Mouse (Mus musculus): ENCODE measurements around the gene Tex9. TPM values are rescaled to one million over a fixed set of nuclear protein-coding genes. Genes with fewer than 3 reads are reported as not detected.
A peak's percentile ranks its signal among the peaks of the same experiment; 100 is the strongest.
"Not testable (repeated sequence)": the region's sequence is repeated elsewhere in the genome, so short reads cannot be mapped to it uniquely, and the experiment has no call there.

The Tex9 gene
- total RNA-seq, 4 experiments from 2014 or later: 6.8 to 13.8 (median 10.4) TPM

DNA sequence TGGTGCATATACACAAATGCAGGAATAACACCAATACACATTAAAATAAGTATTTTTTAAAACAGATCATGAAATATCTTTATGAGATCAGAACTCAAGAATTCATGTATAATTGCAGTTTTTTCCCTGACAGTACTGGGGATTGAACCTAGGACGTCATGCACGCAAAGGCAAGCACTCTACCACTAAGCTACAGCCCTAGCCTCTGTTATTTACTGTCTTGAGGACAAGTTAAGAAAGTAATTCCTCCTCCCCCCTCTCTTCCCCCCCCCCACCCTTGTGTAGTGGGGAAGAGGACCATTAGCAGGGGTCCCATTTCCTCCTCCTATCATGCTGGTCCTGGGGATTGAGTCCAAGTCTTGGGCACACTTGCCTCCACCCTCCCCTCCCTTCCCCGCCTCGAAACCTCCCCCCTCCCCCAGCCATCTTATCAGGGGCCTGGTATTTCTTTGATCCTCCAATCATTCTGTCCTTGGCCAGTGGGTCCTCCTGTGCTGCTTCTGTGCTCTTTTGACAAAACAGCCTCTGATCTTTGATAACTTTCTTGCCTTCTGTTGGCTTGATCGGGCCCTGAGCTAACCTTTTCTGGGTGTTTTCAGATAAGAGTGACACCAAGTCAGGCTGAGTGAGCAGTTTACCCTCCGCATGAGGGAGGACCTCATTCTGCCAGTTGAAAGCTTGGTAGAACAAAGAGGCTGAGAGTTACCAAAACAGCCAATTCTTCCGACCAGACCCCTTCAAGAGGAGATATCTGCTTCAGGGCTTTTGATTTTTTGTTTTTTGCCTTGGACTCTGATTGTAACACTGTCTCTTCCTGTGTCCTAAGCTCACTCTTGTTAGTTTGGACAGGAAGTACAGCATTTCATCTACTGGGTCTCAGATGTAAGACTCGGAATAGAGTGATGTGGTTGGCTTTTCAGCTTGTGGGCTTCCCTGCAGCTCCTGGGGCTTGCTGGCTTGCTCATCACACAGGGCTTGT is 50.8 kb downstream of the Tex9 start:
- no peak for DNase-seq (ENCODE audit: low spot score in 2 of 2)

DNA sequence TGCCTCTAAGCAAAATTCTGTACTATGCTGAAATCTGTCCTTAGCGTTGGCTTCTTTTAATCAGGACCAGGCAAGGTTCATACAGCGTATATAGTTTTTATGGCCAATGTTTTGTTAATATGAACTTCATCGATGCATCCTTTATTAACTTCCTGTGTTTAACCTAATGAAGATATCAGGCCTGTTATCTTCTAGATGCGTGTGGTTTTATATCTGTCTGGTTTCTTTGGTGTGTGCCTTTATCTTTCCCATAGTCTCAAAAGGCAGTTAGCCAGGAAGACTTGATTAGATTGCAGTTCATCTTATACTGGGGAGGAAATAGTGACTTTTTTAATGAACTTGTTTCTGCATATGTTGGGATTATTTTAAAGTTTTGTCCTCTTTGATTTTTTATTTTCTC is 51.7 kb downstream of the Tex9 start:
- DNase-seq (ENCODE audit: low spot score in 2 of 2): no peak

DNA sequence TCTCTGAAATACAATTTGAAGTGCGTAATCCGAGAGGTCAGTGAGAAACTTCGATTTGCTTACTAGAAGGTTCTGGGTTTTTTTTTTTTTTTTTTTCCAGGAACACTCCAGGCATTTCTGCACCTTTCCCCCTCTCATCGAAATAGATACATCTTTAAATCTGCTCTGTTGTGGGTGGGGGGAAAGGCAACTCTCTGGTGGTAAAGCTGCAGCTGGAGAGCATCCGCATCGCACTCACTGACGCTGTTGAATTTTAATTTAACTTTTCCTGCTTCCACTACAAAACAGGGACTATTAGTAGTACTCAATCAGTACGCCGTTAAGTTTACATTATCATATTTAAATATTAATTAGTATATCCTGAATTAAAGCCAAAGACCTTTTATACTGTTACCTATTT is 53.3 kb downstream of the Tex9 start:
- DNase-seq (ENCODE audit: low spot score in 2 of 2): no peak

DNA sequence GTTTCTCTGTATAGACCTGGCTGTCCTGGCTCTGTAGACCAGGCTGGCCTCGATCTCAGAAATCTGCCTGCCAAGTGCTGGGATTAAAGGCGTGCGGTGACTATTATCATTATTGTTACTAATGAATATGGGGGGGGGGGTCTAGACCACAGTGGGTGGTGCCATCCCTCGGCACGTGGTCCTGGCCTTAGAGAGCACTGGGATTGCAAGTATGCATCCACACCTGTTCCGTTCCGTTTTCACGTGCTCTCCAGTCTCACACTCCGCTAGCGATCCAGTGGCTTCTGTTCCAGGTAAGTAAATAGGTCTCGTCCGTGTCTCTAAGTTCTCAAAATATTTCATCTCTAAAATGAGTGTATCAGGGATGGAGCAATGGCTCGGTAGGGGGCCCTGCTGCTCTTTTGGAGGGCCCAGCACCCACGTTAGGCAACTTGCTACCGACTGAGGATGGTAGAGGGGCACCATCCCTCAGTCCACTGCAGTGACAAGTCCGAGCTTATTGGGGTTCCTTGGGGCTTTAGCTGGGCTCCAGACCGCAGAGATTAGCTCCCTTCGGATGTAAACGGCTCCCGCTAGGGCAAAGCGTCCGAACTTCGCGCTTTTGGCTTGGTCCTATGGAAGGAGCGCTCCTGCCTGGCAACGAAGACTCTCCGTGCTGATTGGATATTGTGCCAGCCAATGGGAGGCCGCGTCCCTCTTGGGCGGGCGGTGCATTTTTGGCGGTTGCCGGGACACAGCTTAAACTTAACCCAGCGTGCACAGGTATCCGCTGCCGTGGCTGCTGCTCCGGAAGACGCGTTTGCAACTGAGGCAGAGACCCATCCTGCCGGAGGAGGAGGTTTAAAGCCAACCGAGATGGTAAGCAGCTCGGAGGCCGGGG is 54.0 kb downstream of the Tex9 start, which contains the start of gene Mns1:
Gene Mns1, plus strand, starts transcription at position 190 of the 880 bp plus-strand sequence.
- DNase-seq (ENCODE audit: low spot score in 2 of 2): peak; percentile 86 to 91

DNA sequence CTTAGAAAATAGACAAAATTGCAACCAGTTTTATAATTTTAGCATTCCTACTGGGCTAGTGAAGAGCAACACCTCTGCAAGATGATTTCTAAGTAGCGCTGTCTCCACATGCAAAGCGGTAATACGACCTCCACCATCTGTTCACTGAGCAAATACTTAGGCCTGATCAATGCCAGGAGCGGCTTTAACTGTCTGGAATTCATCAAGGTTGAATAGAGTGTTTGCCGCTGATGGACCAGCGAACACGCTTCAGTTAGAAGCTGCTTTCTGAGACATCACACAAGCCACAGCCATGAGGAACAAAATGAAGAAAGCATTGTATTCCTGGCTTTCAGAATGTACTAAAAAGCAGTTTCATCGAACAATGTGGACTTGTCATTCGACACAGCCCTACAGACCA is 57.1 kb downstream of the Tex9 start:
- DNase-seq (ENCODE audit: low spot score in 2 of 2): no peak

DNA sequence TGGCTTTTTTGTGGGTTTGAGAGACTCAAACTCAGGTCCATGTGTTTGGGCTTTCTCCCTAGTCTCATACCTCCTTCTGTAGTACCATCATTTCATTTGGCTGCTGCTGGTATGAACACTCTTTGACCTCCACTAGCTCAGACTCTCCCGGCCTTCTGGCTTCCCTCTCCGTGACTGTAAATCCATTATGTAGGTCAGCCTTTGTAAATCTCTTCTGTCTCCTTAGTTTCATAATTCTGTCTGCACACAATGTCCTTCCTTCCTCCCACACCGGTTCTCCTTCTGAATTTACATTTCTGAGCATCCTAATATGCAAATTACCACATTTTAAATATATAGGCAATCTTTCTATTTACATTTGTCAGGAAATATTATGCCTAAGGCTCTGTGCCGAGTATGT is 64.2 kb downstream of the Tex9 start:
- no peak for DNase-seq (ENCODE audit: low spot score in 2 of 2)

DNA sequence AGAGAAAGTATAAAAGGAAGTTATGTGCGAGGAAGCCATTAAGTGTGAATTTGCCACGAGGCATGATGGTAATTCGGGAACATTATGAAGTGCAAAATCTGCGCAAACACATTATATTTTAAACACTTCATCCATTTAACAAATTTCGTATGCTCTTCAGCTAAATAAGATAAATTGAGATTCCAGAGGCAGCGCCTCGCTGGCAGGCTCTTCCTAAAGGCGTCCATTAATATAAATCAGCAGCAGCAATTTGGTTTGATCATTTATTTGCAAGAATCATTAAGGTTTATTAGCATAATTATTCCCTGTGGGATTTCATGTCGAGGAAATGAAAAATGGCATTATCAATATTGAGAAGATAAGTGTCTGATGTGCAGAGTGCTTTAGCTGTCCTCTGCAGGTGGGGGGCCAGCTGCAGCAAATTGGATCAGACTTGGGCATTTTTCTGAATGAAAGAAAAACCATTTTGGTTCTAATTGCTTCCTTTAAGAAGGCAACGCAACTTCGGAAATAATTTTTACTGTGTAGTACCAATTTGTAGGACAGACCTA is 66.6 kb downstream of the Tex9 start:
- no peak for DNase-seq (ENCODE audit: low spot score in 2 of 2)

DNA sequence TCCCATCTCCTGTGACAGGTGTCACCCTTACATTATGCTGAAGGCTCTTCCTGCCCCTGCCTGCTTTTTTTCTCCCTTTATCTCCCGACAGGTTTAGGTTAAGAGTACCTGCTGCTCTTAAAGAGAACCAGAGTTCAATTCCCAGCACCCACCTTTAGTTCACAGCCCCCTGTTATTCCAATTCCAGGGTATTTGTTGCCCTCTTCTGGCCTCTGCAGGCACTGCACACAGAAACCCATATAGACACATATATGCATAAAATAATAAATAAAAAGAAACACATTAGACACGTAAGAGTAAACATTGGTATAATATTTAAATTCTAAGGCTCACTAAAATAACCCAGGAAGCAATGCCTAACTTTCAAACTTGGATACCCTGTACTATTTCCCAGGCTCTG is 69.3 kb downstream of the Tex9 start:
- no peak for DNase-seq (ENCODE audit: low spot score in 2 of 2)

DNA sequence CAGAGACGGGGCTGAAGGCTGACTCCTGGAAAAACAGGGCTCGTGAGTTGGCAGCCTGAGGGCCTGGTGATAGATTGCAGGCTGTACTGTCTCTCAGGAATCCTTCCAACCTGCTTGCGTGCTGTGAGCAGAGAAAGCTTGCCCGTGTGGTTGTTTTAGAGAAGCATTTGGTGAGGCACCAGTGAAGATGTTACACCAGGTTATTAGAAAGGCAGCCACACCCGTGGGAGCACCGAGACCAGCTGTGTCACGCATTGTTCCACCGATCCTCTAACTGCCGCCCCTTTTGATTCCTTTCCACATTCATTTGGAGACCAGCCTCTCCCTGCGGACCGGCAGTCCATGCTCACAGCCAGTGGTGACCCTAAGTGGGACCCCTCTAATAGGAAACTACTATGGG is 69.7 kb downstream of the Tex9 start:
- no peak for DNase-seq (ENCODE audit: low spot score in 2 of 2)

DNA sequence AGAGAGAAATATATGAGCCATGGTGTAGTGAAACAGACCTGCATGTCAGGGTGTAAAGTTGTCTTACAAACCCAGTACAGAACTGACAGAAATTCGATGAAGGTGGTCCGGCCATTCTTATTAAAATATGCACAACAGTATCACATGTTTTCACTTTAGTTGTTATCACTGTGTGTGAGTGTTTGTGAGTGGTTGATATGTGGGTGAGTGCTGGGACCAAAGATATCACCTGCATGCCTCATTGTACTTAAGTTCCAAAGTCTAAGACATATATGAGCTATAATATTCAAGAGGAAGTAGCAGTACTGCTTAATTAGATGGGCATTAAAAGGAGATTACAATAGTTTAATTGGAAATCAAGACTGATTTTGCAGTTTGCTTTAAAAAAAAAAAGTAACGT is 71.5 kb downstream of the Tex9 start:
- no peak for DNase-seq (ENCODE audit: low spot score in 2 of 2)

DNA sequence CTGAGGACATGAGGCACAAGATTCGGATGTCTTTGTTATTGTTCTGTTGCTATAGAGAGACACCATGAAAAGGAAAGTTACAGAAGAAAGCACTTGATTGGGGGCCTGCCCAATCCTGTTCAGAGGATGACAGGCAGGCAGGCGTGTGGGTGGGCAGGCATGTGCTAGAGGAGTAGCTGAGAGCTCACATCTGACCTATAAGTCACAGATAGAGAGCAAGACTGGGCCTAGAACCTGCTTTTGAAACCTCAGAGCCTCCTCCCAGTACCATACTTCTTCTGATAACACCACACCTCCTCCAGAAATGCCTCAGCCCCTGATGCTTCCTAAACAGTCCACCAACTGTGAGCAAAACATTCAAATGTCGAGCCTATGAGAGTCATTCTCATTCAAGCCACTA is 73.6 kb downstream of the Tex9 start:
- DNase-seq (ENCODE audit: low spot score in 2 of 2): no peak

DNA sequence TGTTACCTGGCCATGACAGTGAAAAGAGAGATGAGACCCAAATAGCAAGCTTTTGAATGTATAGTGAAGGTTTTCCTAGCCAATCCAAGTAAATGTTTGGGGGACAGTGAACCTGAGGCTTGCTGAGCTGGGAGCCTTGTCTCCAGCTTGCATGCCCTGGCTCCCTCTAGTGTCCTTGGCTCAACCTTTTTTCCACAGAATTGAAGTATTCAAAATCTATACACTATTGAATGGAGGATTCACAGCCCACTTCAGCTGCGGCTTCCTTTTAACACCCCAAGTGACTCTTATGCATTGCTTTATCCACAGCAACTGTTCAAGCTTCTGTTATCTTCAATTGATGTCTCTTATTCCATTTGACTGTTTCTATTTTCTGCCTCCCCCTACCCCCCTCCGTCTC is 80.3 kb downstream of the Tex9 start:
- no peak for DNase-seq (ENCODE audit: low spot score in 2 of 2)

DNA sequence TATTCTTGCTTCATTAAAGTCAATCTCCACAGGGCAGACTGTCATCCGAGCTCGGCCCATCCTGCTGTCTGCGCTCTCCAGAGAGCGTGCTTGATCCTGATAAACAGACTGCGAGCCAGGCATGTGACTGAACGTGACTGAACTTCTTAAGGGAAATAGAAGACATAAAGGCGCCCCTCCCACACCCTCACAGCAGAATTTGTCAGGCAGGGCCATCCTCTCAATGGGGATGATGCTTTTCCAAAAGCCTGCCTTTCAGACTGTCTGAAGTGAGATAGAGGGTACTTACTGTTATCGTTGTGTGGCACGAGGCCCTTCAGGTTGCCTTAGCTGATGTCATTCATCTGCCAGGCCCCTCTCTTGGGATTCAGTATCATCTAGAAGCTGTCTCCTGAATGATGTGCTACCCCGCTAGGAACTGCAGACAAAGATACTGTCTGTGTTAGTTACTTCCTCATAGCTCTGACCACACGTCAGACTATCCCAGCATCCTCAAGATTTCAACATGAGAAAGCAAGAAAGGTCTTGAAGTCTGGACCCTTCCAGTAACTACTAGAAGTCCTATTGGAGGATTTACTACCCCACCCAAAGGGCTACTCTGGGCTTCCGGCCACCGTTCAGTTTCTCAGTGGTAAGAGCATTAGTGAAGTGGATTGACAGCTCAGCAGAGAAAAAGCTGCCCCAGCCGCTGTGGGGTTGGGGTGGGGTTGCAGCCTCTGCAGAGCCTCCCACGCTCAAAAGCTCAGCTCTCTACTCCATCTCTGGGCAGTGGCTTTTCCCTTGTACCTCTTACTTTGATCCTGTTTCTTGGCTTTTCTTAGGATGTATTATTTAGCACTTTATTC is 82.4 kb downstream of the Tex9 start:
- no peak for DNase-seq (ENCODE audit: low spot score in 2 of 2)

DNA sequence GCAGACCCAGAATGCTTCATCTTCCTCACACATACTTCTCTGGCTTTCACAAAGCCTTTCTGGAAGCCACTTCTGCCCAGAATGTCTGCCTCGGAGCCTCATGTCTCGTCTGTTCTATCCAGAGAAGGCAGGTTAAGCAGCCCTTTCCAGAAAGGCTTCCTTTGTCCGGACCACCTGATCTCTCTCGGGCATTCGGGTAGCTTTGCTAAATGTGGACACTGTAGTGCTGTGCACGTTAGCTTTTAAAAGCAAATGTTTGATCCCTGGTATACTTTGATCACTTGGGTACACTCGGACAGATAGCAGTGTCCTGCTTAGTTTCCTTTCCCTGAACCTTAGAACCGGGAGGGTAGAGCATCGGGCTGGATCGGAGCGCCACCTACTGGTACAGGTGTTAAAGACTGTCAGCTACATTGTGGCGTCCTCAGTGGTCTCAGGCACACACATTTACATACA is 83.9 kb downstream of the Tex9 start:
- peak; percentile 56 to 82 for DNase-seq (ENCODE audit: low spot score in 2 of 2)

DNA sequence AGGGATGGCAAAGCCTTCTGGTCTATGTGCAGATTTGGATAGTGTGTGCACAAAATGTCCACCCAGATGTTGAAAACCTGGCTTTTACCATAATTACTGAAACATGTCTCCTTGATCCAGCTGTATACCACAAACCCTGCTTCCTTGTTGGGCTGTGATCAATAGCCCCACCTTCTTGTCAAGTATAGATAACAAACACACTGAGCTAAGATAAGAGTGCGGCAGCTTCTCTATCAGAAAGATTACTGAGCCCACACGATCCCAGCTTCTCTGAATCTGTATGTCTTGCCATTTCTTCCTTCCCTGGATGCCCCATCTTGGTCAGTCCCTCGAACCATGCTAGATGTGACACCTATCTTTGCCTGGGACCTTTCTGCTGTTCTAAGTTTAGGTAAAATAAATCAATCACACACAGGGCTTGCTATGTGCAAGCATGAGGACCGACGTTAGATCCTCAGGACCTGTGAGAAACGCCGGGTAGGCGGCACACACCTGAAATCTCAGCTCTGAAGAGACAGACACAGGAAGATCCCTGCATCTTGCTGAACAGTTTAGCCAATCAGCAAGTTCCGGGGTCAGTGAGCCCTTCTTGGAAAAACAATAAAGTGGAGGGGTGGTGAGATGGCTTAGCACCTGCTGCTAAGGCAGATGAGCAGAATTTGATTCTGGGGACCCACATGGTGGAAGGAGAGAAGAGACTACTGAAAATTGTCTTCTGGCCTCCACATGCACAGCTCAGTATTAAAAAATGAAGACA is 86.0 kb downstream of the Tex9 start:
- DNase-seq (ENCODE audit: low spot score in 2 of 2): no peak

DNA sequence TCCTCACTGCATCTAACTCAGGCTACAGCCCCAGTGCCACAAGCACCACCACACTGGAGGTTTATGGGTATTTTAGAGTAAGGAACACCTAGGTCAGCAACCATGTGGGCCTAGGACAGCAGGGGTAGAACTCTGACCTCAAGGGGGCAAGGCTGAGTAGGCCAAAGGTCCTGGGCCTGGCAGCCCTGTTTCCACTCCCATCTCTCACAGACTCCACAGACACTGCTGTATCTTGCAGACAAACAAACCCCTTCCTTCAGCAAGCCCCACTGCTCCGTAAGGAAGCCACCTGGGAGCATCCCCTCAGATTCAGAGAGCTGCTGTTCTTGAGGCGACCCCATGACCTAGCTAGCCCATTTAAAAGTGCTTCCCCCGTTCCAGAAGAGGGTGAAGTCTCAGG is 87.1 kb downstream of the Tex9 start:
- no peak for DNase-seq (ENCODE audit: low spot score in 2 of 2)

DNA sequence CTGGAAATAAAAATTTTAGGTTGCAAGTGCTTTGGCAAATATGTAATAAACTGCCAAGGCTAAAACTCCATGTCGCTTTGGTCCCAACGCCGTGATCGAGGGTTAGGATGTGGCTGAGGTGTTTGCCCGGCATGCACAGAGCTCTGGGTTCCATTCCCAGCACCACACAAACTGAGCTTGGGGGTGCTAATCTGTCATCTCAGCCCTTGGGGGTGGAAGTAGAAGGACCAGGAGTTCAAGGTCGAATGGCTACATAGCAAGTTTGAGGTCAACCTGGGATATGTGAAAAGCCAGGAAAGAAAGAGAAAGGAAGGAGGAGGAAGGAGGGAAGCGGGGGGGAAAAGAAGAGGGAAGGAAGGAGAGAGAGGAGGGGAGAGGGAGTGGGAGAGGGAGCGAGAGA is 87.6 kb downstream of the Tex9 start:
- no peak for DNase-seq (ENCODE audit: low spot score in 2 of 2)

DNA sequence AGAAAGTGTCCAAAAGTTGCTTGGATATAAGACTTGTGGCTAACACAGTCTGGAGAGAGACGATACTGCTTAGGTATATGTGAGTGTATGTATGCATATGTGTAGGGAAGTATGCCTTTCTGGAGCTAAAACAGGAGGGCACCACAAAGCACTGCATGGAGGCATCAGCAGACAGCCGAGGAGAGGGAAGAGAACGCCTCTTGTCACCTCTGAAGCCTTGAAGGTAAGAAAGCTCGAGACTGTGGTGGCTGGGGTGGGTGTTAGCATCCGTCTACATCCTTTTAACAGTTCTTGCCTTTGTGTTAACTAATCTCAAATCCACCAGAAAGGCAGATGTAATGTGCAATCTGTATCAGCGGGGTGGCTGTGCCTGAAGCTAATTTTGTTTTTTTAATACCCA is 88.6 kb downstream of the Tex9 start:
- no peak for DNase-seq (ENCODE audit: low spot score in 2 of 2)

DNA sequence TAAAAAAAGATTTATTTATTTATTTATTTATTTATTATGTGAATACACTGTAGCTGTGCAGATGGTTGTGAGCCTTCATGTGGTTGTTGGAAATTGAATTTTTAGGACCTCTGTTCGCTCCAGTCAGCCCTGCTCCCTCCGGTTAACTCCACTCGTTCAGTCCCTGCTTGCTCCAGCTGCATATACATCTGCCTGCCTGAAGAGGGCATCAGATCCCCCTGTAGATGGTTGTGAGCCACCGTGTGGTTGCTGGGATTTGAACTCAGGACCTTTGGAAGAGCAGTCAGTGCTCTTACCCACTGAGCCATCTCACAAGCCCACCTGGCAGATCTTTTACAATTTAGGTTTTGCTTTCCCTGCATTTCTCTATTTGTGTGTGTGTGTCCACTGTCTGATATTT is 90.2 kb downstream of the Tex9 start:
- not testable (repeated sequence) for DNase-seq (ENCODE audit: low spot score in 2 of 2)

Data from layer of hippocampus, adult 8-10 months (tissue).